Mouse (Mus musculus) cerebellum, adult (tissue): Measurements from ENCODE around the gene Rdm1.

Source experiments
- ATAC-seq: cut with Nextera tagmentation; 2 replicates; pipeline ENCODE4 v1.9.2; 2017; ENCODE audit warnings: mild to moderate bottlenecking, moderate library complexity, mixed read lengths; ENCODE audit not compliant: insufficient number of reproducible peaks, low FRiP score, low TSS enrichment

The Rdm1 gene

DNA sequence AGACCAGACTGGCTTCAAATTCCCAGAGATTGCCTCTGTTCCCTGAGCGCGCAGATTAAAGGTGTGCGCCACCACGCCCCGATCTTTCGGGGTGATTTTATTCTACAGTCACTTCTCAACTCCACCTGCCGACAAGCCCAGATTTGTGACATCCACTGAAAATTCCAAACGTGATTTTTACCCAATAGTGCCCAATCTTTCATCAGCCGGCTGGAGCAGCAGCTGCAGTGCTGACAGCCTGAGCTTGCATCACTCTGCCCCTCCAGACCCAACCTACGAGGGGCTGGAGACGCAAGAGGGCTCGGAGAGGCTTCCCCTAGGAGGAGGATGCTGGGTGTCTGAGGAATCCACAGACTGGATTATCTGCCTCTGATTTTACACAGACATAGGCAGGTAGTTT, 50.7 kb downstream of the Rdm1 start:
- ATAC-seq = no peak

DNA sequence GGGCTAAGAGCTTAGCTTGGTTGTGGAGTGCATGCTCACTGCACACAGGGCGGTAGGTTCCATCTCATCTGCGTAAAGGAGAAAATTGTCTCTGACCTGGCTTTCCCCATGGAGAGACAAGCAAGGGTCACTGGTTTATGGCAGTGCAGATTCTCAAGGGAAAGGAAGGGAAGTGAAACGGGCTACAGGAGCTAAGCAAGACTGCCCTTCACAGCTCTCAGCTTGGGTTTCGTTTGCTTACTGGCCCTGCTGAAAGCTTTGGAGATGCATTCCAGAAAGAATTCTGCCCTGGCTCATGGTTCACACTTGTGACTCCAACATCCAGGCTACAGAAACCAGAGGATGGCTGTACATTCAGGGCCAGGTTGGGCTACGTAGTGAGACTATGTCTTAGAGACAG, 51.8 kb downstream of the Rdm1 start:
- ATAC-seq = no peak

DNA sequence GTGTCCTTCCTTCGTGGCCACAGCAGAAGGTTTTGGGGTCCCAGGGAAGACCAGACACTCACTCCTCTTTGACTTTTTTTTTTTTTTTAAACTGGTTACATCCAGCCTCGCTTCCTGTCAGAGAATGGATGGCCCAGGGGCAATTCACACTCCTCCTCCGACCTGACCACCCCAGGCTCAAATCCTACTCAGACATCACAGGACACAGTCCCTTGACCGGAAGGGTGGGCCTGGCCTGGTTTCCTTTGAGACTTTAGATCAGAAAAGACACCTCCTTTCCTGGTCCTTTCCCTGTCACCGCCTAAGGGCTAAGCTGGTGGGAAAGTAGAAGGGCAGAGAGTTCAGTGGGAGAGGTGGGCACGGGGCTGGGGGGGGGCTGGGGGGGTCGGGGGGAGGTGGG, 52.9 kb downstream of the Rdm1 start:
- no peak for ATAC-seq

DNA sequence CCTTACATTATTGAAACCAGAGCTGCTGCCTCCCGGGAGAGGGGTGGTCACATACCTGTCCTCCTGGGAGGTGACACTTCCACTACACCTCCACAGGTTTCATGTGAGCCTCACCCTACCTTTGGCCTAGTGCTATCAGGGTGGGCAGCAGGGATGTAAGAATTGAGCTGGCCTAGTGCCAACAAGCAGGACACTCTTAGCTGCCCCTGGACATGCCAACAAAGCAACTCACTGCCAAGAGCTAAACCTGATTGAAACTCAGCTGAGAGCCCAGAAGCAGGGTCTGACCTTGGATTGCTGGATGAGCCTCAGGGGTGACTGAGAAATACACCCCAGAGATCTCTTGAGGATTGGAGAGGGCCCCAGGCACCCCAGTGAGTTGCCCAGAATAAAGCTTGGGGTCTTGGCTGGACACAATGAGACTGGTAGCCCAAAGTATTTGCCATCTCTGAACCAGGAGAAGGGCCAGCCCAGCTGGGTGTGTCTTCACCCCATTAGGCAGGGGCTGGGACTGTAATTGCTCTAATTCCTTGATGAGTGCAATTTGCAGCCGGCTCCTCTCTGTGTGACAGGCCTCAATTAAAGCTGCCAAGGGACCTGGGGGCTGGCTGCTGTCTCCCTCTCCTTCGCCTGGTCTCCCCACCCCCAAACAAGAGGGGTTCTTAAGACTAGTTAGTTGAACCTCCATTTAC, 53.8 kb downstream of the Rdm1 start:
- no peak for ATAC-seq

DNA sequence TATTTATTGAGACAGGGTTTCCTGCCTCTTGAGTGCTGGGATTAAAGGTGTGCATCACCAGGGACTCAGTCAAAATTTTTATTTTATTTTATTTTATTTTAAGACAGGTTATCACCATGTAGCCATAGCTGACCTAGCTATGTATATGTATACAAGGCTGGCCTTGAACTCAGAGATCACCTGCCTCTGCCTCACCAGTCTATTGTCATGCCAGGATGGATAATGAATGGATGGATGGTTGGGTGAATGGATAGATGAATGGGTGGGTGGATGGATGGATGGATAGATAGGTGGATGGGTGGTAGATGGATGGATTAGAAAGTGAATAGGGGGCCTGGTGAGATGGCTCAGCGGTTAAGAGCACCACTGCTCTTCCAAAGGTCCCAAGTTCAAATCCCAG, 55.0 kb downstream of the Rdm1 start:
- ATAC-seq = no peak

DNA sequence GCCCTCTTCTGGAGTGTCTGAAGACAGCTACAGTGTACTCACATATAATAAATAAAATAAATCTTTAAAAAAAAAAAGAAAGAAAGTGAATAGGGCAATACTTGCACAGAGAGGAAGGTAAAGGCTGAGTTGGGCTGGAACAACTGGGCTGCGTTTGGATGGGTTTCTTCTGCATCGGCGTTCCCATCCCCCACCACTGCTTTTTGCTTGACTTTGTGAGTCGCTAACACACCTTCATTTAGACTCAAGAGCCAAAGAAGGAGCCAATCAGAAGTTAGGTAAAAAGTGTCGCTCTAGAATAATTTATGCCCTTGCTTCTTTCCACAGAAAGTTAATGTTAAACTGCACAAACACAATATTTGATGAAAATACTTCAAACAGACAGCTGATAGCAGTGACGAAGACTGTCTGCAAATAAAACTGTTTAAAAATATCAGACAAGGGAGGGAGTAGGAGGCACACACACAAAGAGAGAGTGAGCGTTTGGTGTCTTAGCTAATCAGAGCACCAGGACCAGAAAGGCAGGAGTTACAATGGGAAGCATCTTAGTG, 55.5 kb downstream of the Rdm1 start:
- no peak for ATAC-seq
